Mouse (Mus musculus): ENCODE measurements at regions not wholly inside any gene's neighbourhood (a gene's known extent, or its start where the extent isn't known, plus 50 kb on each side); places are given as distances from the start of the nearest gene placed in this dataset.

- no peak for DNase-seq (ENCODE audit: low spot score in 2 of 2)
Measured at GRCm38 (mm10) chr16:21318640-21319365, 104.1 kb upstream of the Vps8 start.

DNA sequence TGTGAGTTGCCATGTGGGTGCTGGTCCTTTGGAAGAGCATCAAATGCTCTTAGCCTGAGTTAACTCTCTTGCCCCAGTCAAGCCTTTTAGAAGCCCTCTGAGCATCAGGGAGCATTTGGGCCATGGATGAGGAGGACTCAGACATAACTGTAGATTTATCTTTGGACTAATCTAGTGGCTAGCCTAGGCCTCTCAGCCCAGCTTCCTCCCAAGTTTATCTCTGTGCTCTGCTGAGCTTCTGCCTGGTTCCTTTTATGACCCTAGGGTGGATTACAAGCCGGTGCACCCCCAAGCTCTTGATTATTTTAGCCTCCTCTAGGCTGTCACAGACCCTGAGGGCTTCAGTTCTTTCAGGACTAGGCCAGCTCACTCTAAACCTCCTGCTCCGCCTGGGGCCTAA is 102.6 kb upstream of the Vps8 start:
- no peak for DNase-seq (ENCODE audit: low spot score in 2 of 2)

DNA sequence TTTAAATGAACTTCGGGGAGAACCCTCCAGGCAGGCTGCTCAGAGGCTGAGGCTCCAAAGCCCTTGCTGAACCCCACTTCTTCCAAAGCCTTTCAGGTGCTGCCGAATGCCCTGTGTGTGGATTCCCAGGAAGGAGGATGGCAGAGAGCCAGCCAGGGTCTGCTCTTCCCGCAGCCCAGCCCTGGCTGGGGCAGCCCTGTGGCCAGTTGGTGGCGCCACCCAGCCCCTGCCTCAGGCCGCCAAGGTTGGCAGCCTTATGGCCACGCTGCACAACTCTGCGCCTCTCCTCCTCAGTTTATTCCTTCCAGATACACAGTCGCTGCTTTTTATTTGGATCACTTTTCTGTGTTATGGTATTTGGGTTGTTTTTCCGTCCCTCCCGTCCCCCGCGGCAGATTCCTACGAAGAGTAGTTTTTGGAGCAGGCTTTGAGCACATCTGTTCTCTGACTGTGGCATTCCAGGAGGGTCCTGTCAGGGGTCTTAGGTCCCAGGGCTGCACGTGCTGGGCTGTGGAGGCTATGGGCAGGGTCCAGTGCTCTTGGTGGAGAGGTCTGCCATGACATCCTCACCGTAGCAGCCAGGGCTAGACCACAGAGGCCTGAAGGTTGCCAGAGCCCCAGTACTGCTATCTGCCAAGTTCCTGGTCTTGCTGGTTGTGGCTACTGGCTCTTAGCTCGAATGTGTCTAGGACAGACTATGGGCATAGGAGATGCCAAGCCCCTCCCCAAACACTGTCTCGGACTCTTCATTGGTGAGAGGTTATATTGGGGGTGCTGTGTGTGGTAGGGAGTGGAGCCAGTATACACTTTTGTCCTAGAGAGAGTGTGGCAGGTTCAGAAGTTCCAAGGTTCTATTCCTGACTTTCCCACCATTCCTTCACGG is 101.5 kb upstream of the Vps8 start:
- no peak for DNase-seq (ENCODE audit: low spot score in 2 of 2)

- no peak for DNase-seq (ENCODE audit: low spot score in 2 of 2)
Measured at GRCm38 (mm10) chr16:21322437-21322836, 100.5 kb upstream of the Vps8 start.

- no peak for DNase-seq (ENCODE audit: low spot score in 2 of 2)
Measured at GRCm38 (mm10) chr16:21323446-21324034, 99.4 kb upstream of the Vps8 start.

DNA sequence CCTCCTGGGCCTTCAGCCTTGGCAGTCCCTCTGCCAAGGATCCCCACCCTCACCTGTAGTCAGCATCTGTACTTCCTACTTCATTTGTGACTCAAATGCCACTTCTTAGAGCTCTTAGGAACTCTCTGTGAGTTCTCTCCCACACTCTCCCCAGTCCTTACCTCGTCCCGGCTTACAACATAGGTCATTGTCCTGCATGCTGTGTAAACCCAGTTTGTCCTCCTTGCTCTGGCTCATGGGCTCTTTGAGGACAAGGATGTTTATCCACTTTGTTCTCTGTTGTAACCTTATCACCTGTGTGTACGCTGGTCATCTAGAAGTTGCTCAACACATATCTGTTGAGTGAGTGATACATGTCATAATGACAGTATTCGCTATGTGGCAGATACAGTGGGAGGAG is 94.9 kb upstream of the Vps8 start:
- no peak for DNase-seq (ENCODE audit: low spot score in 2 of 2)

DNA sequence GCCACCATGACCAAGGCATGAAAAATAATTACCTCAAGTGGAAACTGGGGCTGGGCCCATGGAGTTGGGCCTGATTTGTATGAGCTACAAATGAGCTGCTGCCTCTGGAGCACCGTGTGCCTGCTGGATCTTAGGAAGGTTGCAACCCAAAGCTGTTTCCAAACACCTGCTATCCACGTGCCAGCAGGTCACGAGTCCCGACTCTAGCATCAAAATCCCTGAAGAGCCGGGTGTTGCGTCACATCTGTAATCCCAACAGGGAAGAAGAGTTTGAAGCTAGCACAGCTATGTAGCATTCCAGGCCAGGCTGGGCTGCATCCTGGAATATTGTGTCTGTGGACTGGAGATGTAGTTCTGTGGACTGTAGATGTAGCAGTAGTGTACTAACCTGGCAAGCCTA is 93.7 kb upstream of the Vps8 start:
- DNase-seq (ENCODE audit: low spot score in 2 of 2): no peak

- no peak for DNase-seq (ENCODE audit: low spot score in 2 of 2)
Measured at GRCm38 (mm10) chr16:21331229-21331628, 91.7 kb upstream of the Vps8 start.

DNA sequence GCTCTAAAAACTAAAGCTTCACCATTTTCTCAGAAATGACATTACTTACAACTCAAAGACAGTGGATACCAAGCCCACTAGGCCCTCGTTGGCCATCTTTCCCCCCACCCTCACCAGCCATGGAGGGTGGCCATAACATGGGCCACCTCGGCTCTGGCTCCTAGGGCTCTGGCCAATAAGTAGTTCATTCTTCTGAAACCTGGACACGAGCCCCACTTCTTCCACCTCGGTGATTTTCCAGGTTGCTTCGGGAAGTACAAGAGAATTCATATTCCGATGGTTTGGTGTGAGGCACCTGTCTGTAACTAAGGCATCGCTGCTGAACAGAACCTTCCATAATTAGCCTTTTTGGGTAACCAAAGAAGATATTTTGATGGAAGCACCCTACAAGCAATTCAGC is 90.5 kb upstream of the Vps8 start:
- DNase-seq (ENCODE audit: low spot score in 2 of 2): no peak

DNA sequence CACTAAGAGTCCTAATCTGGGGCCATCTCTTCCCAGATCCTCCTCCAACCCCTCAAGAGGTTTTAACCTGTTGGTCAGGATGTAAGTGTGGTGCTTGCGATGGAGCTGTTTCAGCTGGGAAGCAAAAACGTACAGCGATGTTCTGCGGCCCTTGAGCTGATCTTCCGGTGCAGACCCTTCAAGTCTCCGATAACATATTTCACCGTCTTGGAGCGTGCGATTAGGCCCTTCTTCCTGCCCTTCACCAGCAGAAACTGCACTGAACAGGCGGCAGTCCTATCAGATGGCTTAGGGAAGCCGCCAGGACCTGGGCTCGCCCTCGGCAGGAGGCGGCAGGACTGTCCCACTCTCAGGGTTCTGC is 90.1 kb upstream of the Vps8 start:
- DNase-seq (ENCODE audit: low spot score in 2 of 2): no peak

DNA sequence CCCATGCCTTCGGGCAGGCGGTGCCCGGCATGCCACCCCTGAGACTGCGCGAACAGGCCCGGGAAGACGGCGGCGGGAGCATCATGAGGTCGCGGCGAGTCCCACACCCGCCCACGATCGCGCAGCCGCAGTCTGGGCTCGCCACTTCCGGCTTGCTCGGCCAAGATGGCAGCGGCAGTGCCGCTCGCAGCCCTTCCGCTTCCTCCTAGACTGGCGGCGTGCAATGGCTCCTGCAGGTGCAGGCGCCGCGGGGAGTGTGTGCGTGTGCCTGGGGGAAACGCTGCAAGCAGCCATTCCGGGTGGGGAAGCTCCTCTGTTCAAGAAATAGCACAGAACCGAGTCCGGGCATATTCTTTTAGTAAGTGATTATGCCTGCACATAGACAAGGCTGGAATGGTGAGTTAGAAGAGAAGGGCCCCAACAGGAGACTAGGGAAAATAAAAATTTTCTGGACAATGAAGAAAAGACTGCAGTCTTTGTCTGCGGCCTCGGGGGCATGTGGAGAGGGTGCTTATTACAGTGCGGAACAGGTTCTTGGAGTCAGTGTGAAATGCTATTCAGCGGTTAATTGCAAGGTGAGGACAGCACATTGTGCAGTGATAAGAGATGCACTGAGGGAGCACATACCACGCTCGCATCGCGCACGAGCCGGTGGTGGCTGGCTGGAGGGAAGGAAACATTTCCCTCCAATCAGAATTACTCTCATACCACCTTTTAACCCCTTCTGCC is 89.5 kb upstream of the Vps8 start:
- peak; percentile 91 to 97 for DNase-seq (ENCODE audit: low spot score in 2 of 2)

GRCm38 (mm10) chr16:21339061-21339459 is 83.9 kb upstream of the Vps8 start:
- DNase-seq (ENCODE audit: low spot score in 2 of 2): no peak

DNA sequence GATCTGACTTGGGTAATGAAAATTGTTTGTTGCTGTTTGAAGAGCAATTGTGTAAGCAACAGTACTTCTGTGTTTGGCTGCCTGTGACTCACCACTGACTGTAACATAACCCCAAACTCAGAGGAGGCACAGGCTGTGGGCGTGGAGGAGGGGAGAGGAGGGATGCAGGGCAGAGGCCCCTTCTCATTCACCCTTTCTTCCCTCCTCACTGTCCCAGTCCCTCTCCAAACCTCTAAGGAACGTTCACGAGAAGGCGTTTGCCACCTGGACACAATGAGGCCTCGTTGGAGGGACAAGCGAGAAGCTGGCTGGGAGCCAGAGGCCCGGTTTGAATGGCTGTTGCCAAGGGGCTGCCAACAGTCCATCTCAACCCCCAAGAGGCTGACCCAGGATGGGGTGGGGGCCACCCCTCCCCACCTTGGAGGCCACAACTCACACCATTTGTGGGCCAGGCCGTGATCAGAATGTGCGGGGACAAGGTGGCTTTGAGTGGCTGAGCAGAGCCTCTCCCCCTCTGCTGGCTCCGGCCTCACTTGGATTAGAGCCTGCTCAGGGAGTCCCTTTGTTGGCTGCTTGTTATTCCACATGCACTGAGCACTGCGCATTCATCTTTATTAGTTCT is 83.3 kb upstream of the Vps8 start:
- no peak for DNase-seq (ENCODE audit: low spot score in 2 of 2)

GRCm38 (mm10) chr16:21340136-21340535 is 82.8 kb upstream of the Vps8 start:
- DNase-seq (ENCODE audit: low spot score in 2 of 2): no peak

DNA sequence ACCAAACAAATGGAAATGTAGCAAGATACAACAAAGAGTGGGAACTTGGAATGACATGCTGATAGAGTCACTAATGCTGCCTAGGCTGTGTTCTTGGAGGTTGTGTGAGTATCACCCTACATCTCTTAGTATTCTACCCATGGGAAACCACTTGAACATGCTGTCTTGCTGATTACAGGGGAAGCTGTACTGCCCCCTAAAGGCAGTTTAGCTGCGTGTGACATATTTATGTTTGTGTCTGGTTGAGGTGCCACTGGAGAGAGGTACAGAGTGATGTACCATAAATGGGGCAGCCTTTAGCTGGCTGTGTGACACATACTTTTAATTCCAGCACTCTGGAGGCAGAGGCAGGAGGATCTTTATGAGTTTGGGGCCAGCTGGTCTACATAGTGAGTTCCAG is 73.0 kb upstream of the Vps8 start:
- no peak for DNase-seq (ENCODE audit: low spot score in 2 of 2)

DNA sequence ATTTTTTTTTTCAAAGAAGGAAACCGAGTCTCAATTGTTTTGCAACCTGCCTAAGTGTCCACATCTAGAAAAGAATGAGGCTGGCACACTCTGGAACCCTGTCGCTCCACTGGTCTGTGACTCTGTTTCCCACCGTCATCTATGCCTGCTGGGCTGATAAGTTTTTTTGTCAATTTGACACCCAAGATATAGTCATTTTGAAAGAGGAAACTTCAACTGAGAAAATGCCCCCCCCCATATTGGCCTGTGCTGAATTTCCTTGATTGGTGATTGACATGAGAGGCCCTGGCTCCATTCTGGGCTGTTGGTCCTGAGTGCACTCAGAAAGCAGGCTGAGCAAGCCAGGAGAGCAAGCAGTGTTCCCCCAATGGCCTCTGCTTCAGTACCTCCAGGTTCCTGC is 71.6 kb upstream of the Vps8 start:
- DNase-seq (ENCODE audit: low spot score in 2 of 2): no peak

DNA sequence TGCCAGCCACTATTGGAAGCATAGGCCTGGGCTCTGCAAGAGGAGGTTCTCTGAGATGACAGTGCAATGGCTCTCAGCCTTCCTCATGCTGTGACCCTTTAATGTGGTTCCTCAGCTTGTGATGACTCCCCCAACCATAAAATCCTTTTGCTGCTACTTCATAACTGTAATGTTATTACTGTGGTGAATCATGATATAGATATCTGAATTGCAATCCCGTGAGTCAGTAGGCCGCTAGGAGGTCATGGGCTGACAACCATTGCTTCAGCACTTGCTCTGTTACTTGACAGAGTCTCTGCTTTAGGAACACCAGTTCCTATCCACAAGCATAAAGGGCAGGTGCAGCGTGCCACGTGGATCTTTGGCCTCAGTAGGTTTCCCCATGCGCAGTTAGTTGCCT is 69.8 kb upstream of the Vps8 start:
- DNase-seq (ENCODE audit: low spot score in 2 of 2): no peak

GRCm38 (mm10) chr16:21353545-21353944 is 69.4 kb upstream of the Vps8 start:
- DNase-seq (ENCODE audit: low spot score in 2 of 2): no peak

DNA sequence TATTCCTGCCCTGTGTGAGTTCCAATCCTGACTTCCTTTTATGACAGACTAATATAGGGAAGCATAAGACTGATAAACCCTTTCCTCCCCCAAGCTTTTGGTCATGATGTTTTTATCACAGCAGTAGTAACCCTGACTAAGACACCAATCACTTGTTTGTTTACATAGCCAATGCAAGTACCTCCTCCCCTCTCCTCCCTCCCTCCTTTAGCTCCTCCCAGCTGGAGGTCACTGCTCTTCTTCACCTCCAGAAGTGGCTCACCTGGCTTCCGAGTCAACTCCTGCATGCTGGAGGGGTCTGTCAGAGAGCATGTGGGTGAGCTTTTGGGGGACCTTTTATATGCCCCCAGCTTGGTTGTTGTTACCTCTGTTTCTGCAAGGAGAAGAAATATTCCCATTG is 67.3 kb upstream of the Vps8 start:
- DNase-seq (ENCODE audit: low spot score in 2 of 2): no peak

GRCm38 (mm10) chr16:21357433-21357832 is 65.5 kb upstream of the Vps8 start:
- DNase-seq (ENCODE audit: low spot score in 2 of 2): peak in 1 of 2 experiments; percentile 42

DNA sequence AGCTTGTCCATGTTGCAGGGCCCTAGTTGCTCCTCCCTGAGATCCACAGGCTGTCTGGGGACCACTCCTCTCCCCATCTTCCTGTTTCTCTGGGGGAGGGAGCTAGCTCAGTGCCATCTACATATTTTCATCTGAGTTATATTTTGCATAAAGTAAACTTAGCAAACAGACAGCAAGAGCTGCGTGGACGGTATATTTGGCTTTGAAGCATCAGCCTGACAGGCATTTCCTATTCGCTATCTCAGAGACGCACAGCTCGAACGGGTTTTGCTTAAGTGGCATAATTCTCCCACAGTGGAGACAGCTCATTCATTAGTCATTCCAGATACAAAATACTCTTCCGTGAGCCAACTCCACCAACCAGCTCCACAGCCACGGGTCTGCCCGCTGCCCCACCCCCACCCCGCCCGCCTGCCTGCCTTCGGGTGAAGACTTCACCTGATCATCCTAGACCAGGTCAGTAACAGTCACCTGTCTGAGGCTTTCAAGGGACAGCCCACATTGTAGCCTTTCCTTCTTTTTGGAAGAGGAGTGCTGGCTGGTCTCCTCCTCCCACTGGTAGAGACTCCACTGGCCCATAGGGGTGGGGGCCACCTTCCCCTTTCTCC is 64.5 kb upstream of the Vps8 start:
- DNase-seq (ENCODE audit: low spot score in 2 of 2): no peak

Measured in spleen, postnatal 4 days (tissue).